Mouse (Mus musculus): Measurements from ENCODE around the gene Nme9. TPM values are rescaled to one million over a fixed set of nuclear protein-coding genes. Genes with fewer than 3 reads are reported as not detected.

Nme9 gene
- polyA plus RNA-seq, 1 experiment from 2014 or later: not detected

- no peak for ATAC-seq
- H3K27me3 ChIP-seq: no peaks in the 10 kb centered on the region
- ChIA-PET POLR2A (no interaction called here), CTCF (interaction anchor here (1.0 to 1.3 kb wide), 3 partner anchors 11 to 196 kb away, joined by 3 read pairs; no protein-coding TSS in a partner anchor)
- in situ Hi-C loops (cut with MboI; ENCODE audit: low pct_unique_long_range_greater_than_20kb): loop anchor here (5.0 to 10.0 kb wide), 2 partner anchors 70 to 473 kb away; no protein-coding TSS in a partner anchor
- no peak for DNase-seq (ENCODE audit: low read depth, low spot score)
- TF ChIP-seq CTCF (IDR thresholded peaks at IDR 0.05): no peak
Observed at GRCm38 (mm10) chr9:99447323-99447722, 4.0 kb upstream of the Nme9 start.

GRCm38 (mm10) chr9:99449886-99450647, 1.2 kb upstream of the Nme9 start:
- no peaks in the 10 kb centered on the region for H3K27me3 ChIP-seq
- DNase-seq (ENCODE audit: low read depth, low spot score): no peak
- TF ChIP-seq CTCF (IDR thresholded peaks at IDR 0.05): peak; percentile 63
- POLR2A ChIA-PET: no interaction called here
- in situ Hi-C loops (cut with MboI; ENCODE audit: low pct_unique_long_range_greater_than_20kb): loop anchor here (5.0 to 10.0 kb wide), 4 partner anchors 73 to 475 kb away; no protein-coding TSS in a partner anchor
- CTCF ChIA-PET: interaction anchor here (0.9 to 2.2 kb wide), 13 partner anchors 11 to 469 kb away, joined by 3 to 10 read pairs (median 4); no protein-coding TSS in a partner anchor
- peak; percentile 52 for ATAC-seq

- peaks cover 6% of the 10 kb centered on the region for H3K27me3 ChIP-seq
- DNase-seq (ENCODE audit: low read depth, low spot score): no peak
- no peak for TF ChIP-seq CTCF (IDR thresholded peaks at IDR 0.05)
- ChIA-PET POLR2A (no interaction called here), CTCF (no interaction called here)
- no peak for ATAC-seq
- in situ Hi-C loops (cut with MboI; ENCODE audit: low pct_unique_long_range_greater_than_20kb): loop anchor here (5.0 to 10.0 kb wide), 2 partner anchors 199 to 392 kb away; no protein-coding TSS in a partner anchor
Observed at GRCm38 (mm10) chr9:99454211-99454610, 2.9 kb downstream of the Nme9 start.

- CTCF ChIA-PET: interaction anchor here (1.5 to 2.1 kb wide), 3 partner anchors 12 to 129 kb away, joined by 3 to 6 read pairs (median 5); no protein-coding TSS in a partner anchor
- ATAC-seq (no peak), DNase-seq (ENCODE audit: low read depth, low spot score) (no peak)
- H3K27me3 ChIP-seq: peaks cover 6% of the 10 kb centered on the region
- peak; percentile 74 for TF ChIP-seq CTCF (IDR thresholded peaks at IDR 0.05)
- in situ Hi-C loops (cut with MboI; ENCODE audit: low pct_unique_long_range_greater_than_20kb): loop anchor here (10.0 kb wide), 1 partner anchor 204 kb away; no protein-coding TSS in a partner anchor
- POLR2A ChIA-PET: no interaction called here
Observed at GRCm38 (mm10) chr9:99458529-99459208, 7.4 kb downstream of the Nme9 start.

GRCm38 (mm10) chr9:99459730-99460129, 8.5 kb downstream of the Nme9 start:
- no peak for DNase-seq (ENCODE audit: low read depth, low spot score)
- in situ Hi-C loops (cut with MboI; ENCODE audit: low pct_unique_long_range_greater_than_20kb): loop anchor here (10.0 kb wide), 1 partner anchor 205 kb away; no protein-coding TSS in a partner anchor
- POLR2A ChIA-PET: no interaction called here
- CTCF ChIA-PET: interaction anchor here (1.5 to 1.6 kb wide), 2 partner anchors 15 to 83 kb away, joined by 3 to 4 read pairs; no protein-coding TSS in a partner anchor
- no peak for ATAC-seq
- peaks cover 6% of the 10 kb centered on the region for H3K27me3 ChIP-seq
- TF ChIP-seq CTCF (IDR thresholded peaks at IDR 0.05): no peak

- H3K27me3 ChIP-seq: peaks cover 4% of the 10 kb centered on the region
- POLR2A ChIA-PET: no interaction called here
- DNase-seq (ENCODE audit: low read depth, low spot score) (no peak), ATAC-seq (no peak)
- no peak for TF ChIP-seq CTCF (IDR thresholded peaks at IDR 0.05)
- CTCF ChIA-PET: interaction anchor here (0.9 kb wide), 1 partner anchor 9 kb away, joined by 3 read pairs; no protein-coding TSS in a partner anchor
- in situ Hi-C loops (cut with MboI; ENCODE audit: low pct_unique_long_range_greater_than_20kb): no loop called here
Observed at GRCm38 (mm10) chr9:99464876-99465275, 13.6 kb downstream of the Nme9 start.

- DNase-seq (ENCODE audit: low read depth, low spot score): no peak
- in situ Hi-C loops (cut with MboI; ENCODE audit: low pct_unique_long_range_greater_than_20kb): no loop called here
- CTCF ChIA-PET: no interaction called here
Observed at GRCm38 (mm10) chr9:99468572-99468971, 17.3 kb downstream of the Nme9 start.

GRCm38 (mm10) chr9:99469681-99470273, 18.5 kb downstream of the Nme9 start:
- POLR2A ChIA-PET: no interaction called here
- in situ Hi-C loops (cut with MboI; ENCODE audit: low pct_unique_long_range_greater_than_20kb): no loop called here
- ATAC-seq: no peak
- peaks cover 4% of the 10 kb centered on the region for H3K27me3 ChIP-seq
- DNase-seq (ENCODE audit: low read depth, low spot score): no peak
- no peak for TF ChIP-seq CTCF (IDR thresholded peaks at IDR 0.05)
- CTCF ChIA-PET: interaction anchor here (0.9 to 2.2 kb wide), 3 partner anchors 11 to 111 kb away, joined by 3 to 6 read pairs (median 3); no protein-coding TSS in a partner anchor

More at GRCm38 (mm10) chr9:99468572-99468971, 17.3 kb downstream of the Nme9 start:
- no peak for TF ChIP-seq CTCF (IDR thresholded peaks at IDR 0.05)
- POLR2A ChIA-PET: no interaction called here
- peaks cover 4% of the 10 kb centered on the region for H3K27me3 ChIP-seq
- no peak for ATAC-seq

- DNase-seq (ENCODE audit: low read depth, low spot score): no peak
- no peak for TF ChIP-seq CTCF (IDR thresholded peaks at IDR 0.05)
- in situ Hi-C loops (cut with MboI; ENCODE audit: low pct_unique_long_range_greater_than_20kb): no loop called here
- ChIA-PET POLR2A (interaction anchor here (0.6 kb wide), 1 partner anchor 102 kb away, joined by 4 read pairs; no protein-coding TSS in a partner anchor), CTCF (interaction anchor here (0.9 to 2.2 kb wide), 3 partner anchors 12 to 110 kb away, joined by 3 to 6 read pairs (median 3); no protein-coding TSS in a partner anchor)
- peaks cover 4% of the 10 kb centered on the region for H3K27me3 ChIP-seq
- ATAC-seq: no peak
Observed at GRCm38 (mm10) chr9:99470347-99471092, 19.2 kb downstream of the Nme9 start.

Measured in Patski (cell line).